Mouse (Mus musculus): ENCODE measurements at regions not wholly inside any gene's neighbourhood (a gene's known extent, or its start where the extent isn't known, plus 50 kb on each side); places are given as distances from the start of the nearest gene placed in this dataset.
"Not testable (repeated sequence)": the region's sequence is repeated elsewhere in the genome, so short reads cannot be mapped to it uniquely, and the experiment has no call there.

- DNase-seq = no peak
- intact Hi-C loops (cut with DNase I) = no loop called here
Observed at GRCm38 (mm10) chr10:23733679-23734078, 53.4 kb downstream of the Rps12 start.

DNA sequence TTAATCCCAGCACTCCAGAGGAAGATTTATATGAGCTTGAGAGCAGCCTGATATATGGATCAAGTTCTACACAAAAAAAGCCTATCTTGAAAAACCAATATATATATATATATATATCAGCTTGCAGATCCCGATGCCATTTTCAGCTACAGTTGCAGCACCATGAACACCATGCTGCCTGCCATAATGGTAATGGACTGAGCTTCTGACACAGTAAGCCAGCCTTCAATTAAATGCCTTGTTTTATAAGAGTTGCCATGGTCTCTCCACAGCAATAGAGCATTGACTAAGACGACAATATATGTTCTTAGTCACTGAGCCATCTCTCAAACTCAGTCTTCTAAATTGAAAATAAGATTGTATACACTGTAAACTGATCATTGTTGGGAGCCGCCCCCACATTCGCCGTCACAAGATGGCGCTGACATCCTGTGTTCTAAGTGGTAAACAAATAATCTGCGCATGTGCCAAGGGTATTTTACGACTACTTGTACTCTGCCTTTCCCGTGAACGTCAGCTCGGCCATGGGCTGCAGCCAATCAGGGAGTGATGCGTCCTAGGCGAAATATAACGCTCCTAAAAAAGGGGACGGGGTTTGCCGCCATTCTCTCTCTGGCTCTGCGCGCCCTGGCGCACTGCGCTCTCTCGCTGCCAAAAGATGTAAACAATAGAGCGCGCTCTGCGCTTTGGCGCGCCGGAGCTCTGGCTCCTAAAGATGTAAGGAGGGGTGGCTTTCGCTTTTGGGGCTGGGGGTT lies 60.9 kb downstream of the Rps12 start:
- intact Hi-C loops (cut with DNase I); DNase-seq: not testable (repeated sequence)

GRCm38 (mm10) chr10:23718124-23718523 lies 69.0 kb downstream of the Rps12 start:
- intact Hi-C loops (cut with DNase I) = no loop called here
- DNase-seq = no peak

GRCm38 (mm10) chr10:23715511-23715910 lies 71.6 kb downstream of the Rps12 start:
- DNase-seq = no peak
- intact Hi-C loops (cut with DNase I) = no loop called here

- intact Hi-C loops (cut with DNase I) = no loop called here
- no peak for DNase-seq
Observed at GRCm38 (mm10) chr10:23715101-23715500, 72.0 kb downstream of the Rps12 start.

- intact Hi-C loops (cut with DNase I) = no loop called here
- no peak for DNase-seq
Observed at GRCm38 (mm10) chr10:23712691-23713378, 74.2 kb downstream of the Rps12 start.

GRCm38 (mm10) chr10:23711416-23712171 lies 75.5 kb downstream of the Rps12 start:
- intact Hi-C loops (cut with DNase I) = no loop called here

GRCm38 (mm10) chr10:23710999-23711398 lies 76.1 kb downstream of the Rps12 start:
- no peak for DNase-seq
- intact Hi-C loops (cut with DNase I) = no loop called here

More at GRCm38 (mm10) chr10:23711416-23712171, 75.5 kb downstream of the Rps12 start:
- no peak for DNase-seq

- DNase-seq = no peak
- intact Hi-C loops (cut with DNase I) = no loop called here
Observed at GRCm38 (mm10) chr10:23708261-23708660, 78.8 kb downstream of the Rps12 start.

- DNase-seq = no peak
- intact Hi-C loops (cut with DNase I) = no loop called here
Observed at GRCm38 (mm10) chr10:23707141-23707540, 79.9 kb downstream of the Rps12 start.

GRCm38 (mm10) chr10:23704048-23704447 lies 83.0 kb downstream of the Rps12 start:
- intact Hi-C loops (cut with DNase I) = no loop called here
- DNase-seq = no peak

GRCm38 (mm10) chr10:23691291-23691690 lies 95.8 kb downstream of the Rps12 start:
- no peak for DNase-seq
- intact Hi-C loops (cut with DNase I) = no loop called here

DNA sequence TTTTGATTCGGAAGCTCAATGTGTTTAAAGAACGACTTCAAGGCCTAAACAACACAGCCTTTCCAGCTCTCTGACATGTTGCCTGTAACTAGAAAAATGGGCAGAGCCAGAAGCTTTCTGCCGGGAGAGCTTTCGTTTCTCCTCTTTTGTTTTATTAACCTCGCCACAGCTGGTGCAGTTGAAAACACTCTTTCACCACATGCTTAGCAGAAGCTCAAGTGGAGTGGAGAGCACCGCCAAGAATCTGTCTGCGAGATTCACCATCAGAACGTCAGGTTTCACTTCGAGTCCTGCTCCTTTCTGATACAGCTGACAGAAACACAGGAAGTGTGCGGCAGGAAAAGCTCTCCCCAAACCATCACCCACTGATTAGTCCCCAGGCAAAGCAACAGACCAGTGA lies 100.1 kb downstream of the Rps12 start:
- intact Hi-C loops (cut with DNase I) = no loop called here
- peak in 1 of 2 experiments; percentile 37 for DNase-seq

DNA sequence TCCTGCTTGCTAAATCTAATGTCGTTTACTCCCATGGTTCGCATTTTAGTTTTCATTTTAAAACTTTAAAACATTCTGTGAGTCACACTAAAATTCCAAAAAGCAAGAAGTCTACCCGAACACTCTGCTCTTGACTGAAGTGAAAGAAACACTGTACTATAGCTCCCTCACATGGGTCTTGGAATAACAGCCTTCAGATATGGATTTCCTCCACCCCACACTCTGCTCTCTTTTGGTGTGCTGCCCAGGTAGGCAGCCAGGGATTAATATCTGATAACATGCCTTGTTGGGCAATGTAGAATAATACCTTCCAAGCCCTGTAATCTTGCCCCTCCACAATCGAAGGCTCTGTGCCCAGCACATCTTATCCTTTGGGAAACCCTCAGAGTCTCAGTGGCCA lies 104.0 kb downstream of the Rps12 start:
- DNase-seq = peak; percentile 14 to 15
- intact Hi-C loops (cut with DNase I) = no loop called here

GRCm38 (mm10) chr10:23675911-23676310 lies 111.2 kb downstream of the Rps12 start:
- no peak for DNase-seq
- intact Hi-C loops (cut with DNase I) = no loop called here

- DNase-seq = no peak
- intact Hi-C loops (cut with DNase I) = no loop called here
Observed at GRCm38 (mm10) chr10:23674633-23675515, 112.2 kb downstream of the Rps12 start.

DNA sequence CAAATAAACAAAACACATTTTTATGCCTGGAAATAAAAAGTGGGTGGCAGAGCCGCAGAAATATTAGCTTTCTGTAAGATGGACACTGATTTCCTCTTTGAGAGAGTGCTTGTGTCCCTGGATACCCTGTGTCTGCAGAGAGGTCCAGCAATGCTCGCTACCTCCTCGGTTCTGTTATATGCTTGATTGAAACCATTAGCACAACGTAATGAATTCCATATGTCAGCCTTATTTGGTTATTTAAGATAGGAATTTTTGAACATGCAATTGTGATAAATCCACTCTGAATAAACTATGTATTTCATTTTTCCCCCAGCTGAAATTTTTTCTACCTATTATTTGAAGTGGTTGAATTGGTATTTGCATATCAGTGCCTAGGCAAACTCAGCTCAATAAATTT lies 114.8 kb downstream of the Rps12 start:
- intact Hi-C loops (cut with DNase I) = no loop called here
- DNase-seq = no peak

GRCm38 (mm10) chr10:23671494-23671893 lies 115.6 kb downstream of the Rps12 start:
- DNase-seq = peak in 1 of 2 experiments; percentile 28

GRCm38 (mm10) chr10:23665916-23666315 lies 121.2 kb downstream of the Rps12 start:
- intact Hi-C loops (cut with DNase I) = not testable (repeated sequence)
- peak; percentile 11 to 16 for DNase-seq

More at GRCm38 (mm10) chr10:23671494-23671893, 115.6 kb downstream of the Rps12 start:
- intact Hi-C loops (cut with DNase I) = no loop called here

GRCm38 (mm10) chr10:23626201-23626600 lies 160.9 kb downstream of the Rps12 start:
- intact Hi-C loops (cut with DNase I) = no loop called here
- DNase-seq = no peak
